Mouse (Mus musculus) lung, postnatal 0 days (tissue): Measurements from ENCODE around the gene Plcb1. TPM values are rescaled to one million over a fixed set of nuclear protein-coding genes. Genes with fewer than 3 reads are reported as not detected.

Source experiments
- ATAC-seq: fragments of 200-750 bp; cut with Nextera tagmentation; 2 replicates; pipeline ENCODE4 v1.8.0; 2017; ENCODE audit warnings: moderate library complexity
- DNase-seq: peaks from one replicate; pipeline ENCODE4 v3.0.0-alpha.2; 2016; ENCODE audit warnings: low spot score
- H3K27ac ChIP-seq: fragments of 300-500 bp; sonication (generic); 2 replicates; pipeline ENCODE4 v1.5.1; 2014; ENCODE audit warnings: antibody characterized with exemption, mild to moderate bottlenecking, low read length, mixed read lengths
- H3K27me3 ChIP-seq: fragments of 300-500 bp; sonication (generic); replicated peaks from 2 replicates; pipeline ENCODE4 v1.6.1; 2014; ENCODE audit warnings: low read length, mixed read lengths; ENCODE audit not compliant: insufficient read depth
- H3K36me3 ChIP-seq: fragments of 300-500 bp; sonication (generic); 2 replicates; pipeline ENCODE4 v1.6.1; 2014; ENCODE audit warnings: low read length, mixed read lengths; ENCODE audit not compliant: insufficient read depth
- H3K4me1 ChIP-seq: fragments of 300-500 bp; sonication (generic); 2 replicates; pipeline ENCODE4 v1.6.1; 2014; ENCODE audit warnings: antibody characterized with exemption, low read depth, low read length, mixed read lengths; ENCODE audit not compliant: insufficient read depth
- H3K4me2 ChIP-seq: fragments of 300-500 bp; sonication (generic); replicated peaks from 2 replicates; pipeline ENCODE4 v1.6.1; 2014; ENCODE audit warnings: low read depth, mild to moderate bottlenecking, low read length, moderate library complexity, mixed read lengths
- H3K4me3 ChIP-seq: fragments of 300-500 bp; sonication (generic); 2 replicates; pipeline ENCODE4 v1.5.1; 2014; ENCODE audit warnings: low read depth, low read length
- H3K9ac ChIP-seq: fragments of 300-500 bp; sonication (generic); replicated peaks from 2 replicates; pipeline ENCODE4 v1.6.1; 2014; ENCODE audit warnings: low read depth, mild to moderate bottlenecking
- H3K9me3 ChIP-seq: fragments of 300-500 bp; sonication (generic); 2 replicates; pipeline ENCODE4 v1.6.1; 2016; ENCODE audit warnings: low read length, mixed read lengths
- CTCF ChIP-seq: IDR thresholded peaks from 2 replicates; pipeline ENCODE4 v1.5.1; 2016; ENCODE audit warnings: antibody characterized with exemption, mild to moderate bottlenecking
- EP300 ChIP-seq: IDR thresholded peaks from 2 replicates; pipeline ENCODE4 v1.6.1; 2016; ENCODE audit warnings: antibody characterized with exemption, mild to moderate bottlenecking, control low read depth
- WGBS: fragments of 180-500 bp; shearing (Covaris S2); extraction: QIAGEN DNeasy Blood & Tissue Kit; methylation state at CpG from one replicate; pipeline ENCODE4 v1.1.7; 2014; 5-methylcytosine and 5-hydroxymethylcytosine counted together
- polyA plus RNA-seq: library from polyadenylated mRNA; unstranded; fragments of >200 nt; fragmentation: Nextera tagmentation; extraction: Ambion mirVana; gene quantifications from 2 replicates; pipeline ENCODE4 v1.2.1, GENCODE M21; 2015

Plcb1 gene
- polyA plus RNA-seq, 1 experiment from 2014 or later: 8.7 TPM

DNA sequence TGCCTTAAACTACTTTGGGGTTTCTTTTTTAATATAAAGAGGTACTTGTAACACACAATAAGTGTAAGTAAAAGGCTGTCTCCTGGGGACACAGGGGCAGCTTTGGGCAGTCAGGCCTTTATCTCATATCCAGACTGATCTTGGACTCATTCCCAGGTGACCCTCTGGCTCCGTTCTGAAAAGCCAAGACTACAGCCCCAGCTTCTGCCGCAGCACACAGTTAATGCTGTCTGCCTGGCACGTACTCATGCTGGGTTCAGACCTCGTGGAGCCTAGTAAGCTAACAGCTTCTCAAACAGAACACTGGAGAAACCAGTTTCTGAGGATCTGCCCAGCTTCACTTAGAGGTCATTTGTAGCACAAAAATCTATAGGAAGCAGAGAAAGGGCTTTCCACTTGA, 682.0 kb downstream of the Plcb1 start:
- ATAC-seq (no peak), DNase-seq (peak; percentile 18)
- H3K27ac ChIP-seq: no peak overlapping the region
- no peaks in the 10 kb centered on the region for H3K27me3 ChIP-seq
- TF ChIP-seq EP300 (no peak), CTCF (no peak)
- no peak overlapping the region for H3K4me2 ChIP-seq
- 16% methylated on average over 4 of the region's 4 CpGs for WGBS
- no peak overlapping the region for H3K4me3 ChIP-seq
- no peaks in the 10 kb centered on the region for H3K36me3 ChIP-seq
- no peak overlapping the region for H3K9ac ChIP-seq
- H3K9me3 ChIP-seq: no peaks in the 10 kb centered on the region
- no peaks in the 10 kb centered on the region for H3K4me1 ChIP-seq

DNA sequence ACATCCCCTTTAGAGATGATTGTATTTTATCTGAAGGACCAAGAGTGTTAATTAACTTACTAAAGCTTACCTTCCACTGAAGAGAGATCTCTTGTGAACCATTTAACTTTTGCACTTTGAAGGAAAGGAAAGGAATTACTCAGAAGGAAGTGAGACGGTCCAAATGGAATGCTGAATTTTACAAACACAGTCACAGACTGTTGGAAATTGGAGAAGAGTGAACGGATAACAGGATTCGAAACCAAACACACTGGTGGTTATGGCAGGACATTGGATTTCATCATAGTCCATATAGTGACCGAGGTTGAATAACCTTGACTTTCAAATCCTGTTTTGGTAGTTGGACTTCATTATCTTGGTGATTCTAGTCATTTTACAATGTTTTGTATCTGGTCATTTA, 688.2 kb downstream of the Plcb1 start:
- TF ChIP-seq CTCF (no peak), EP300 (no peak)
- no peaks in the 10 kb centered on the region for H3K27me3 ChIP-seq
- no peak overlapping the region for H3K4me3 ChIP-seq
- no peak for DNase-seq
- ATAC-seq: no peak
- H3K27ac ChIP-seq: no peak overlapping the region
- H3K9me3 ChIP-seq: no peaks in the 10 kb centered on the region
- H3K9ac ChIP-seq: no peak overlapping the region
- no peaks in the 10 kb centered on the region for H3K36me3 ChIP-seq
- no peaks in the 10 kb centered on the region for H3K4me1 ChIP-seq
- 56% methylated on average over 4 of the region's 4 CpGs for WGBS
- H3K4me2 ChIP-seq: no peak overlapping the region

DNA sequence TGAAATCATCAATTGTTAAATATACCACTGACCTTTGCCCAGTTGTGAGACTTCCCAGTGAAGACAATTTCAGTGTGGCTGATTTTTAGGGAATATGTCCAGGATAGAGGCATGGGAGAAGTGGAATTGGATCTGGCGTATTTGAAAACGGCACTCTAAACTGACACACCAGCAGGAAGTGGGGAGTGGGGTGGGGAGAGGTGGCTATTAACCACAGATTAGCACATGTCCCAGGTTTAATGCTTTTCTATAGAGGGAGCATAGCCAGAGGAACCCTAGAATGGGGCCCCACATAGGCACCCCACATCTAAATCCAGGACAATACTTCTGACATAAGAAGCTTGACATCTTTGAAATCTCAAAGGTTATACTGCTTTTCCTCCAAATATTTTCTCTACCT, 699.4 kb downstream of the Plcb1 start:
- Histone ChIP-seq H3K9me3 (no peaks in the 10 kb centered on the region), H3K36me3 (no peaks in the 10 kb centered on the region), H3K4me1 (no peaks in the 10 kb centered on the region), H3K27me3 (no peaks in the 10 kb centered on the region), H3K9ac (no peak overlapping the region), H3K4me2 (no peak overlapping the region), H3K4me3 (no peak overlapping the region), H3K27ac (no peak overlapping the region)
- no peak for ATAC-seq
- TF ChIP-seq CTCF (no peak), EP300 (no peak)
- no peak for DNase-seq
- 64% methylated on average over 2 of the region's 2 CpGs for WGBS

DNA sequence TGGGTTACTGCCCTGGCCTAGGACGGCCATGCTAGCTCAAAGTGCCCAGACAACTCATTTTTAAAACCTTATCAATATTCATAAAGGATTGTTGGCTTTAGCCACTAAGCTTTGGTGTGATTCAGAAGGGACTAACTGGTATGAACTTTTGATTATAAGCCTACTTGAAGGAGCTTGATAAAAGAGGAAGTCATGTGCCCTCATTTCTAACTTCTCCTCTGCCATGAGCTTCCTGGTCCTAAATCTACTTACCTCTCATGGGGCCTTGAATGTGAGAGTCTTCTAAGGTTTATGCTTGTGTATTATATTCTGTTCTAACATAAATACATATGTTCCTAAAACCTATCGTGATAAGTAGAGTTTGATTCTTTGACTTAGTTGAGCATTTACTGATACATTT, 702.4 kb downstream of the Plcb1 start:
- 84% methylated on average over 2 of the region's 2 CpGs for WGBS
- TF ChIP-seq EP300 (no peak), CTCF (no peak)
- H3K4me3 ChIP-seq: no peak overlapping the region
- no peak overlapping the region for H3K9ac ChIP-seq
- no peaks in the 10 kb centered on the region for H3K36me3 ChIP-seq
- H3K9me3 ChIP-seq: no peaks in the 10 kb centered on the region
- ATAC-seq (no peak), DNase-seq (no peak)
- no peak overlapping the region for H3K27ac ChIP-seq
- no peaks in the 10 kb centered on the region for H3K27me3 ChIP-seq
- no peak overlapping the region for H3K4me2 ChIP-seq
- no peaks in the 10 kb centered on the region for H3K4me1 ChIP-seq

DNA sequence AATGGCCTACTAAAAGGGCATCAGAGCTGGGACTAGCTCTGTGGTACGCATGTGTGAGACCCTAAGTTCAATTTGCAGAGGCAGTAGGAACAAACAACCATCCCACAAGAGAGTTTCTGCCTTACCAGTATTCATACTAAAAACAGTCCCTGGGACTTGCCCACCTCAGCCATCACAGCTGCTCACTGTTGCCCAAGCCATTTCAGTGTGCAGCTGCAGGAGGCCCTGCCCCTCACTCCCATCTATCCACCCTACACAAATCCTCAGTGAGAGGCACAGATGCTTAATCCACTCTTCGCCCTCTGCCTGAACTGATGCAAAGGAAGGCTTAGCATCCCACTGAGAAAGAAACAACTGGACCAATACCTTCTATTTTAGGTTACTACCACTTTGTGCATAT, 703.3 kb downstream of the Plcb1 start:
- H3K4me1 ChIP-seq: no peaks in the 10 kb centered on the region
- no peak for DNase-seq
- no peak overlapping the region for H3K4me3 ChIP-seq
- no peaks in the 10 kb centered on the region for H3K36me3 ChIP-seq
- H3K9me3 ChIP-seq: no peaks in the 10 kb centered on the region
- WGBS: 92% methylated on average over 2 of the region's 2 CpGs
- H3K27ac ChIP-seq: no peak overlapping the region
- TF ChIP-seq EP300 (no peak), CTCF (no peak)
- ATAC-seq: no peak
- no peaks in the 10 kb centered on the region for H3K27me3 ChIP-seq
- H3K9ac ChIP-seq: no peak overlapping the region
- H3K4me2 ChIP-seq: no peak overlapping the region

DNA sequence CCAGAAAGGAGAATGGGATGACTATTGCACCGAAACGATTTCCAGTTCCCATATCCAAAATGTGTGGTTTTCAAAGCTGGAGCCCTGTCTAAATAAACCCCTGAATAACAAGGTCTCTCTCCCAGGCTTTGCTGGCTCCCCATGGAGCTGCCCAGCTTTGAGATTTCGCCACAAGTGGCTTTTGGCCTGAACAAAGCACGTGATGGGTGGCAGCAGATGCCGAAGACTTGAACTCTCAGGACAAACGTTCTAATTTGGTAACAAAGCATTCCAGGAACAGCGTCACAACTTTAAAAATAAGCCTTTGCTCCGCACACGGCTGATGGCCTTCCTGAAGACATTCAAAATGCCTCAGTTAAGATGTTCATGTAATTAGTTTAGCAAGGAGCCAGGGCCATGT, 706.9 kb downstream of the Plcb1 start:
- Histone ChIP-seq H3K27ac (no peak overlapping the region), H3K4me2 (no peak overlapping the region), H3K9ac (no peak overlapping the region), H3K4me1 (no peaks in the 10 kb centered on the region), H3K9me3 (no peaks in the 10 kb centered on the region), H3K4me3 (no peak overlapping the region), H3K36me3 (no peaks in the 10 kb centered on the region), H3K27me3 (no peaks in the 10 kb centered on the region)
- 68% methylated on average over 9 of the region's 9 CpGs for WGBS
- DNase-seq (no peak), ATAC-seq (no peak)
- TF ChIP-seq CTCF (no peak), EP300 (no peak)

DNA sequence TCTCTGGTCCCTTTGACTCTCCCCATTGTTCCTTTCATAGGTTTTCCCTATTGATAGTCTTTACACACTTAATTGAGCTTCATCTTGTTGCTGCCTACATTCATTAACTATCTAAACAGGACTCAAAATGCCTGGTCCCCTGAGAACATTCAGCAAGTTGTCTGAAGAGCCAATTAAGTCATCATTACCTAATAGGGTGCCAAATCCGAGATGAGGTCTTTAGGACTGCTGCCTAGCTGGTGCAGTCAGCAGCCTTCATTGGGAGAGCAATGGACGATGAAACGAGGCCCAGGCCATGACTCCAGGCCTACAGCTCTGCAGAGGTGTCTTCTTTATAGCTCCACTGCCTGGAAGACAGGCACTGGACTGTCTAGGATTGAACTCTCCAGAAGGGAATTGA, 710.7 kb downstream of the Plcb1 start:
- H3K9me3 ChIP-seq: no peaks in the 10 kb centered on the region
- H3K4me1 ChIP-seq: no peaks in the 10 kb centered on the region
- H3K27me3 ChIP-seq: no peaks in the 10 kb centered on the region
- H3K4me2 ChIP-seq: no peak overlapping the region
- ATAC-seq (no peak), DNase-seq (no peak)
- TF ChIP-seq CTCF (no peak), EP300 (no peak)
- no peak overlapping the region for H3K9ac ChIP-seq
- no peak overlapping the region for H3K4me3 ChIP-seq
- no peak overlapping the region for H3K27ac ChIP-seq
- no peaks in the 10 kb centered on the region for H3K36me3 ChIP-seq
- WGBS: 58% methylated on average over 3 of the region's 3 CpGs
